Mouse (Mus musculus) thymus, adult 2 months (tissue): ENCODE results near the gene Dlx3. TPM values are rescaled to one million over a fixed set of nuclear protein-coding genes. Genes with fewer than 3 reads are reported as not detected.
A peak's percentile ranks its signal among the peaks of the same experiment; 100 is the strongest.

Source experiments
- DNase-seq: peaks from one replicate; pipeline ENCODE4 v3.0.0; 2021
- H3K27ac ChIP-seq: fragments of 200-500 bp; 2 replicates; pipeline ENCODE4 v1.5.1; 2012; ENCODE audit warnings: low read length, control low read depth; ENCODE audit not compliant: control insufficient read depth, insufficient read depth
- H3K27me3 ChIP-seq: fragments of 200-500 bp; 2 replicates; pipeline ENCODE4 v1.6.1; 2012; ENCODE audit warnings: mild to moderate bottlenecking, low read length, moderate library complexity, mixed read lengths; ENCODE audit not compliant: control insufficient read depth, insufficient read depth
- H3K36me3 ChIP-seq: fragments of 200-500 bp; 2 replicates; pipeline ENCODE4 v1.6.1; 2012; ENCODE audit warnings: mild to moderate bottlenecking, low read length, moderate library complexity; ENCODE audit not compliant: control insufficient read depth, insufficient read depth
- H3K4me1 ChIP-seq: fragments of 200-500 bp; replicated peaks from 2 replicates; pipeline ENCODE4 v1.6.1; 2012; ENCODE audit warnings: low read length; ENCODE audit not compliant: control insufficient read depth, insufficient read depth
- H3K4me3 ChIP-seq: fragments of 200-500 bp; 2 replicates; pipeline ENCODE4 v1.5.1; 2012; ENCODE audit warnings: mild to moderate bottlenecking, low read length, control low read depth, moderate library complexity; ENCODE audit not compliant: control insufficient read depth, insufficient read depth
- CTCF ChIP-seq: fragments of 200-500 bp; IDR thresholded peaks from 2 replicates; pipeline ENCODE4 v1.5.1; 2012; ENCODE audit warnings: mild to moderate bottlenecking, control low read depth, low read length, moderate library complexity, borderline replicate concordance; ENCODE audit not compliant: control insufficient read depth, poor library complexity, insufficient read depth; ENCODE audit errors: extremely low read depth
- POLR2A ChIP-seq: fragments of 200-500 bp; IDR thresholded peaks from 2 replicates; pipeline ENCODE4 v1.6.1; 2012; ENCODE audit warnings: mild to moderate bottlenecking, low read length, control low read depth, moderate library complexity; ENCODE audit not compliant: control insufficient read depth, poor library complexity, insufficient read depth; ENCODE audit errors: extremely low read depth
- WGBS: fragments of 180-500 bp; shearing (Covaris S2); methylation state at CpG from one replicate; pipeline ENCODE4 v1.1.7; 2018; 5-methylcytosine and 5-hydroxymethylcytosine counted together
- polyA plus RNA-seq: library from polyadenylated mRNA; depleted of rRNA; stranded (reverse); fragments of >200 nt; gene quantifications from 2 replicates; pipeline ENCODE4 v1.2.3, GENCODE M21; 2012

Dlx3 gene
- polyA plus RNA-seq, 1 experiment, result 1.0 TPM

DNA sequence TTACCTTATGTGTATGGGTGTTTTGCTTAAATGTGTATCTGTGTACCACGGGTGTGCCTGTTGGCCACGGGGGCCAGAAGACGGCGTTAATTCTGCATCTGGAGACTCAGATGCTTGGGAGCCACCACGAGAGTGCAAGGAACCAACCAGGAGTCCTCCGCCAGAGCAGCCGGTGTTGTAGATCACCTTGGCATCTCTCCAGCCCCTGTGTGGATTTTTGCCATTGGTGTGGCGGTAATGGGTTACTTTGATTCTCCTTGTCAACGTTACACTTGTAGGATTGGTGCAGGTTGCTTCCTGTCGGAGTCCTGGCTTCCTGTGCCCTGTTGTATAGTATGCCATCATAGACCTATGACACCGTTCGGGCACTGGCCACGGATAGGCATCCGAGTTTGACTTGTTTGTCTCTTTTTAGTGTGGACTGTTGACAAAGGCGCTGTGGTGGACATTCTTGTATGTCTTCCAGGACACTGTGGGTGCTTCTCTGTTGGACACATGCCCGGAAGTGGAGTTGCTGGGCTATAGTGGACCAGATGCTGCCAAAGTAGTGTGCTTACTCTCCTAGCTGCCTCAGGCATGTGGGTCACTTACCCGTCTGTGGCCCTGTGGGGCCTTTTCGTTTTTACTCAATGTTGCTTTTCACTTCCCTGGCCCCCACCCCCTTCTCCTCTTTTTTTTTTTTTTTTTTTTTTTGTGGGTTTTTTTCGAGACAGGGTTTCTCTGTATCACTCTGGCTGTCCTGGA, 17.6 kb upstream of the Dlx3 start:
- no peaks in the 10 kb centered on the region for H3K36me3 ChIP-seq
- H3K27me3 ChIP-seq, result peaks cover 2% of the 10 kb centered on the region; the same call in 1 of the 2 replicates
- TF ChIP-seq POLR2A (no peak), CTCF (no peak)
- H3K4me1 ChIP-seq, result no peaks in the 10 kb centered on the region
- DNase-seq, result no peak
- H3K27ac ChIP-seq, result no peak overlapping the region
- 87% methylated on average over 19 of the region's 19 CpGs for WGBS
- no peak overlapping the region for H3K4me3 ChIP-seq

- H3K36me3 ChIP-seq, result no peaks in the 10 kb centered on the region
- WGBS, result 46% methylated on average over 6 of the region's 6 CpGs
- H3K4me1 ChIP-seq, result no peaks in the 10 kb centered on the region
- no peak for DNase-seq
- TF ChIP-seq POLR2A (no peak), CTCF (no peak)
- no peak overlapping the region for H3K4me3 ChIP-seq
- H3K27me3 ChIP-seq, result peaks cover 2% of the 10 kb centered on the region; the same call in 1 of the 2 replicates
- no peak overlapping the region for H3K27ac ChIP-seq
Measured at GRCm38 (mm10) chr11:95104266-95104665, 15.7 kb upstream of the Dlx3 start.

- Histone ChIP-seq H3K36me3 (no peaks in the 10 kb centered on the region), H3K27me3 (peaks cover 2% of the 10 kb centered on the region; the same call in 1 of the 2 replicates), H3K4me1 (no peaks in the 10 kb centered on the region), H3K4me3 (no peak overlapping the region), H3K27ac (no peak overlapping the region)
- no peak for DNase-seq
- TF ChIP-seq POLR2A (no peak), CTCF (no peak)
- WGBS, result 4% methylated on average over 25 of the region's 25 CpGs
Measured at GRCm38 (mm10) chr11:95105274-95105874, 14.5 kb upstream of the Dlx3 start.

DNA sequence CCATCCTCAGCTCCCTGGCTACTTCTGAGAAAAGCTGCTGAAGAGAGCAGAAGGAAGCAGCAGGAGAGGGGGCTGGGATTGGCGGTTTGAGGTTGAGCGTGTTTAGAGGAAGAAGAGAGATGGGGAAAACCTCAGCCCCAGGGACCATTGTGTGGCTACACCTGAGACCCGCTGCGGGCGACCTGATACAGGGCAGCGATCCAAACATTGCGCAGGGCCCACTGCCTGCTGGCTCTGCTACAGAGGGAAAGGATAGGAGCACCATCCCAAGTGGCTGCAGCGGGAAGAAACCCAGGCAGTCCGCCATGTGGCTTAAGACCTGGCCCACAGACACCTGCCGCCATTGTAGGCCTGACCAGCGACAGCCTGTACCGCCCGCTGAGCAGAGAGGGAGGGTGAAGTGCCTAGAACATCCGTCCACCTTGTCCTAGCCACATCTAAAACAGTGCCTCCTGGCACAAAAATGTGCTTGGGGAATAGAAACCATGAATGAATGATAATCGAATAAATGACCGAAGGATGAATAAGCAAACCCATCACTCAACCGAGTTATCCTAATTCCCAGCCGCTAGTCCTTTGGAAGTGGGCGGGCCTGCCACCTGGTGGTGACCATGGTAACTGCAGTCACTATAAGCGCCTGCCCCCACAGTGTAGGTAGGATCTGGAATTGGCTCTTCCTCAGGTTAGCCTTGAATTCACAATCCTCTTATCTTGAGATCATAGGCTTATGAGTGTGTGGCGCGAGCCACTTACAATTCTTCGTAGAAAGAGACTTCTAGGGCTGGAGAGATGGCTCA, 13.3 kb upstream of the Dlx3 start:
- TF ChIP-seq POLR2A (no peak), CTCF (peak; percentile 67; the same call in 1 of the 2 replicates)
- peak; percentile 70 for DNase-seq
- no peaks in the 10 kb centered on the region for H3K36me3 ChIP-seq
- H3K4me3 ChIP-seq, result no peak overlapping the region
- peaks cover 2% of the 10 kb centered on the region; the same call in 1 of the 2 replicates for H3K27me3 ChIP-seq
- H3K4me1 ChIP-seq, result no peaks in the 10 kb centered on the region
- WGBS, result 2% methylated on average over 23 of the region's 23 CpGs
- H3K27ac ChIP-seq, result no peak overlapping the region

DNA sequence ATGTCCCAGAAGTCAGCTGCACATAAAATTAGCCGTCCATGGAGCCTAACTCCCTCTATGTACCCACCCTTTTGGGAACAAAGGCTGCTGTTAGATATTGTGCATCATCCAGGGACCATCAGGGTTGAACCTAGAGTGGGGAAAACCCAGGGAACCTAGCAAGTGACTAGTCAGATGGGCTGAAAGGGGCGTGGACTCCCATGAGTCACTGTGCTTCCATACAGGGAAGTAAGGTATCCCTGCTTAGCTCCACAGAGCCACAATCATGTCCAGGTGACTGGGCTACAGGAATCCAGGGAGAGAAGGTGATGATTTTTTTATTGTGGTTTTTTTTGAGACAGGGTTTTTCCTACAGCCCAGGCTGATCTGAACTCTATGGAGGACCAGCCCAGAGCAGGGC, 10.9 kb upstream of the Dlx3 start:
- Histone ChIP-seq H3K4me1 (no peaks in the 10 kb centered on the region), H3K36me3 (no peaks in the 10 kb centered on the region), H3K4me3 (no peak overlapping the region), H3K27me3 (peaks cover 2% of the 10 kb centered on the region; the same call in 1 of the 2 replicates), H3K27ac (no peak overlapping the region)
- DNase-seq, result no peak
- TF ChIP-seq CTCF (no peak), POLR2A (no peak)
- 97% methylated on average over 2 of the region's 2 CpGs for WGBS

GRCm38 (mm10) chr11:95110081-95110480, 9.8 kb upstream of the Dlx3 start:
- Histone ChIP-seq H3K36me3 (no peaks in the 10 kb centered on the region), H3K27me3 (peaks cover 2% of the 10 kb centered on the region; the same call in 1 of the 2 replicates), H3K4me1 (no peaks in the 10 kb centered on the region), H3K27ac (no peak overlapping the region), H3K4me3 (no peak overlapping the region)
- 92% methylated on average over 7 of the region's 7 CpGs for WGBS
- no peak for DNase-seq
- TF ChIP-seq POLR2A (no peak), CTCF (no peak)
